Mouse (Mus musculus) cerebral cortex, adult 2 months (tissue): ENCODE data around the gene Rfx4.

Experiments
- WGBS: fragments of 180-500 bp; shearing (Covaris S2); methylation state at CpG from one replicate; pipeline ENCODE4 v1.1.7; 2018; 5-methylcytosine and 5-hydroxymethylcytosine counted together

Gene Rfx4

DNA sequence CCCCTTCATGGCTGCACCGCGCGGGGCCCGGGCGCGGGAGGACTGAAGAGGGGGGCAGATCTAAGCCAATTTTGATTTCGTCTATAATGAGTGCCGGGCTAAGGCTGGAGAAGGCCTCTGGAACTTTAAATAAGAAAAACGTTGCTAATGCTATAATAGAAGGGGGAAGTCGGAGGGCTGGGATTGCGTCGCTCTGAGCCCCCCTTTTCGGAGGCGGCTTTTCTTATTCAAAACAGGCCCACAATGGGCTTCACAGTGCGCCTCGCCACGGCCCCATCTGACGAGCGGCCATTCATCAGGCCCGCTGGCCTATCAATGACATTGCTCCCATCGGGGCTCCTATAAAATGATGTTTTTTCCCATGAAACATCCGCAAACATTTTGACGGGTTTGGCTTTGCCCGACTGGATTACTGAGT, at the start of gene Rfx4:
TSS of gene Rfx4 (plus strand) at position 277 of the 418 bp plus-strand sequence.
- 6% methylated on average over 24 of the region's 24 CpGs for WGBS

DNA sequence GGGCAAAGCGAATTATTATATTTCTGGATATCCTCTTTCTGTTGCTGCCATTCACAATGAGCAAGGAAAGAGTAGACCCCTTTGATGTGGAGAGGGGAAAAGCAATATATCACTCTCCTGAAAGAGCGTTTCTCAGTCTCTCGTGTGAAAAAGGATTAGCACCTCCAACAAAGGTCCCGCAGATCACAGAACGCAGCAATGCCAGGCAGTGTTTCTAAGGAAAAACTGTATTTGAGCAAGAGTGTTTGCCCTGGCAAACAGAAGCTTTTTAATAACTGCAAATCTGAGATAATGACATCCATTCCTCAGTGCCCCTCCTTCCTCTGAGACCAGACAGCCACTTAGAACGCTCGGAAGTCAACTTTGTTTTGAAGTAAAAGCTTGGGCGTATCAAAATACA, 49.3 kb upstream of the Rfx4 start:
- WGBS: 87% methylated on average over 8 of the region's 8 CpGs

DNA sequence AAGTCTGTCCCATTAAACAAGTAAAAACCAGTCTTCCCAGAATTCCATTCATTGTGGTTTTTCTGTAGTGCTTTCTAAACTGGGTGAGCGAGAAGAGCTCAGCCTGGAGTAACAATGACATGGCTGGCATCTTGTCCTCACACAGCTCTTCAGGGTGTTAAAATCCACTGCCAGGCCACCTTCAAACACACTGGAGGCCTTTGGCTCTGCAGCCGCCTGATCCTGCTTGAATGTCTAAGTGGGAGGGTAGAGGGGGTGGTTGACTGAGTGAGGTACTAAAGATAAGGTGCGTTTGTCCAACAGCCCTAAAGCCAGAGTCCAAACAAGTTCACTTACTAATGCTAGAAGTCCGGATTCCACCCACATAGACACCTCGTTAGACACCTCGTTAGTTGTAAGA, 48.6 kb upstream of the Rfx4 start:
- 82% methylated on average over 6 of the region's 6 CpGs for whole genome bisulfite sequencing

DNA sequence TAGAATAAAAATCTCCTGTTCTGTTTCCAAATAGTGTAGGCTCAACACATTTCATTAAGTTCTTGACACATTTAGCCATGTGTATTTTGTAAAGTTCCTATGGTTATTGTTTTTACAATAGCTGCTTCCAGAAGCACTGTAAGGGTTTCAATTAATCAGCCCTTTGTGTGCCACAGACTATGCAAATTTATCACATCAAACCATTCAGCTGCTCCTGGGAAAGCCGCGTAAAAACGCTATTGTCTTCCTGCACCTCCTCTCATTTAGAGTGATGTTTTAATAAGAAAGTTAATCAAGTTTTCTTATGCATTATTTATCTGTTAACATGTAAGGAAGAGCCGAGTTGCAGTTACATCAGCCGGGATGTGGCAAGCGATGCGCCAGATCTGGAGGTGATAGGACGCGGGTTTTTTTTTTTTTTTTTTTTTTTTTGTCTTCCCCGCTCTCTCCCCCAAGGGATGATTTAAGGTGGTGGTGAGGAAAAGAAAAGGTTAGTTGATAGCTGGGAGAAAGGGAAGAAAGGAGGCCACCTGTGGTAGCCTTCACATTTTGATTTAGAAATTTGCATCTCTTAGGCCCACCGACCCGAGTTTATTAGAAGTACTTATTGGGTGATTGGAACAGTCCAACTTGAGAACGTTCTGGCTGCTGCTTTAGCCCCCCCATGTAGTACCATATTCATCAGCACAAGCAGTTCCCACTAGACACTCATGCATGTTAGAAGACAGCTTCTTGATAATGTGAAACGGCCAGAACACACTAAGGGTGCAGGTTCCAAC, 47.9 kb upstream of the Rfx4 start:
- WGBS: 79% methylated on average over 14 of the region's 14 CpGs

DNA sequence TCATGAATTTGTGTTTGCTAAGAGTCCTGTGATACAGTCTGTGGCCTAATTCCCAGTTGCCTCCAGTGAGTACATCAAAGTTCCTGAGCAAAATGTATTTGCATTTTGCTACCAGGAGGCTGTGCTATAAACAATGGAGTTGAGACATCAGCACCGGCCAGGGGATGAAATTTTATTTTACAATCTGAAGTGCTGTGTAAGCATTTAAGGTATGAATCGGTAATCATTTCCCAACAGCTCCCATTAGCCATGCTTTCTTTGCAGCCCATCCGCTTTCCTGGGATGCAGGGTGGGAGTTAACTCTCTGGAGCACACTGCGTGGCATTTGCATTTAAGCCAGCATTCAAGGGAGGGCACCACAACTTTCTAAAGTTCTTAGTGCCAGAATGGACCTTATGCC, 45.7 kb upstream of the Rfx4 start:
- 59% methylated on average over 4 of the region's 4 CpGs for WGBS

DNA sequence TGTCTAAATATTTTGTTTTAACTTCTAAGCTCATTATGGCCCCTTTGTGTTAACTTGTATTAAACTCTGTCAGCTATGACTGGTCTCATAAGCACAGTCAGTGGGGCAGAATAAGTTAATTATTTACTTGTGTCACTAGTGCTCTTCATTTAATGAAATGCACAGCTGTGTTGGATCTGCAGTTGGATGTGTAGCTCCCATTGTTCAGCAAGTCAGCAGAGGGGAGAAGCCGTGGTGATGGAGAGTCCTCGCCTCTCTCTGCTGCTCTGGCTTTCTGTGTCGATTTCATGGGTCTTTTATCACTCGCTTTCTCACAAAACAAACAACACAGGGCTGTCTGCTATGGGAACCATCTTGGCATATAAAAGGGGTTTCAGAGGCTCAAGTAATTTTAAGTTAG, 45.0 kb upstream of the Rfx4 start:
- 67% methylated on average over 4 of the region's 4 CpGs for WGBS

DNA sequence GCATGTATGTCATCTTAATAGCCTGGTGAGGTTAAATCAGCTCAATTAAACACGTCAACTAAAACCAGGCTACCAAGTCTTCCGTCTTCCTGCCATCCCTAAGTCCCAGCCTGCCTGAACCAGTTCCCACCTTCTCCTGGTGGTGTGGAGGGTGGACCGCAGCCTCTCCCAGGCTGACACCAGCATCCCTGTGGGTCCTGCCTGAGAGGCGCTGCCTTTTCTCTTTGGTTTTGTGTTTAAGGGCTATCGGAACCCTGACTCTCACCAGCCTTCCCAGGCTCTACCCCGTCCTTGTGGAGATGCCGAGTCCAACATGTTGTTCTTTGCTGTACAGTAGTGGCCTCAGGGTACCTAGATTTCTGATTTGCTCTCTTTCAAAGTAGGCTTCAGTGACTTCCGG, 44.4 kb upstream of the Rfx4 start:
- WGBS: 90% methylated on average over 8 of the region's 8 CpGs

DNA sequence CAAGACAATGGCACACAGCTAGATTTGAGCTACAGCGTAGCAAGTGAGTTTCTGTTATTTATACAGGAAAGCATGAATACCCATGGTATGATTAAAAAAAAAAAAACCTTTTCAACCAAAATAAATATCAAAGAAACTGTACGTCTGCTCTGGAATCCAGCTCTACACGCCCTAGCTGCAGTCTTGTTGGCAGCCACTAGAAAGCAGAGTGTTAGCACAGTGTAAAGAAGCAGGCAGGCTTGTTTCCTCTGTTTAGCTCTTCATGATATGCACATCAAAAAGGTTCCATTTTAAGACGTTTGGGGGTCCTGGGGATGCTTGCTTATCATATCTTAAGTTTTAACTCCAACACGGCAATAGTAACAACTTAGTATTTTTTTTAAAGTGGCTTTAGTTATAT, 43.9 kb upstream of the Rfx4 start:
- 44% methylated on average over 5 of the region's 5 CpGs for WGBS

DNA sequence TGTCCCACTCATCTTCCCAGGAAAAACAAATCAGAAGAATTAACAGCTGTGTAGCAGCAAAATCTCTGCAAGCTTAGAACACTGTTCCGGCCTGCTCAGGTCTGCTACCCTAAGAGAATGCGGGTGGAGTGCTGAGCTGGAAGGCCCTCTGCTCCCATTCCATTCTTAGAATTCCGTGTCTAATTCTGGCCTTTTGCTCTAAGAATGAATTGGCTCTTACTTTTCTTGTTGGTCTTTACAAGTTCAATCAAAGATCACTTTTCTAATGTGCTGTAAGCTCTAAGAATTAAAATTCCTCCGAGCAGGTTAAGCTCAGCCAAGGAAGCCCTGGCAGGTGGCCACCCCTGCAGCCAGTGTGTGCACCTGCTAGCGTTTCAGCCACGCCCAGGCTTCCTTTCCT, 43.3 kb upstream of the Rfx4 start:
- 59% methylated on average over 6 of the region's 6 CpGs for WGBS

DNA sequence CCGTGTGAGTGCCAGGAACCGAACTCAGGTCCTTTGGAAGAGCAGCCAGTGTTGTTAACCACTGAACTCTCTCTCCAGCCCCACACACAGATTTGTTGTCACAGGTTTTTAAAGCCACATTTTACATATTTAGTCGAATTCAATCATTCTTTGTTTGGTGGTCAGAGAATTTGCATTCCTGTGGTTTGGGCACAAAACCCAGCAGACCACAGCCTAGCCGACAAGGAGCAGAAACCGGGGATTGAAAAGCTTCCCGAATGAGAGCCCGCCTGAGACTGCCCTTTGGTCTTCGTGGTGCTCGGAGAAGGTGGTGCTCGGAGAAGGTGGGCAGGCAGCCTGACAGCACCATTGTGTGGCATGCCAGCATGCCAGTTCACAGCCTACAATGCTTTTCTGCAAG, 42.8 kb upstream of the Rfx4 start:
- WGBS: 79% methylated on average over 10 of the region's 10 CpGs

DNA sequence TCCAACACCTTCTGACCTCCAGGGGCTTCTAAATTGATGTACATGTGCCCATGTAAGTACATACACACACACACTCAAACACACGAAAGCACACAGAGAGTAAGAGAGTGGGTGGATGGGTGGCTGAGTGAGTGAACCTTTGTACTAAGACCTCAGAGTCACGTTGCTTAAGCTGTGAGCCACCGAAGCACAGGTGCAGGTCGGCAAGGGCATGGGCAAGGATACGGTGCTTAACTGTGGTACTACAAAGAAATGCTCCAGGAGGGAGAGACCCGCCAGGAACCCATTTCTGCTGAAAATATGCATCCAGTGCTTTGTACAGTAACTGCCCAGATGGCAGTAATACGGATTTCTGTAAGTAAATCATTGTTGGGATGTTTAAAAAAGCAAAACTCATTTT, 40.2 kb upstream of the Rfx4 start:
- 95% methylated on average over 7 of the region's 7 CpGs for WGBS

DNA sequence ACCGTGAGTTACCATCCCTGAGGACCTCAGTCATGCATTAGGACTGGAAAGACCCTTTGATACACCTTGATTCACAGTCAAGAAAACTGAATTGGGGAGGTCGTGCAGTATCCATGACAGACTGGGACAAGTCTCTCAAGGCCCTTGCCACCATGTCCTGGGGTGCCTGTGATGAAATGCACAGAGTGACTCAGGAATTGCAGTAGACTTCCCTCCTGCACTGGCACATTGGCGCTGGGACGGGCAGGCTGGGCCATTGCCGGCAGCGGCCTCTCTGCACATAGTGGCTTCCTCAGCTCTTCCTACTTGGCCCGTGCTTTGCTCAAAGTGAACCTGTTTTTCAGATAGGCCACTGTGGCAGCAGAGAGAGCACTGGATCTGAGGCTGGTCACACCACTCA, 39.3 kb upstream of the Rfx4 start:
- 99% methylated on average over 7 of the region's 7 CpGs for WGBS

DNA sequence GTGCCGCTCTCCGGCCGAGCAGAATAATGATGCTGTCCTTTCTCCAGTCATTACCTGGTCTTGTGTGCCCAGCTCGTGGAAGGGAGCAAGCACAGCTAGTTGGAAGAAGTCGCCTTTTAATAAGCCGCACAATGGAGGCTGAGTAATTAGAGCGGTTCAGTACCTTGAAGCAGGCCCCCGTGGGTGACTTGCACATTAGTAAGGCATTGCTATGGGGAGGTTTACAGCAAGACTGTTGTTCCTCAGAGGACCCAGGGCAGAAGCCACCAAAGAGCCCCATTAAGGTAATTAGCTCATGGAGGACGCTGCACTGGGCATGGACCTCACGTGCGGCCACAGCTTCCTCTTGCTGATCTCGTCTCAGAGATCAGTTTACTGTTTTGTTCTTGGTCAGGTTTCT, 33.2 kb upstream of the Rfx4 start:
- 83% methylated on average over 12 of the region's 12 CpGs for WGBS

DNA sequence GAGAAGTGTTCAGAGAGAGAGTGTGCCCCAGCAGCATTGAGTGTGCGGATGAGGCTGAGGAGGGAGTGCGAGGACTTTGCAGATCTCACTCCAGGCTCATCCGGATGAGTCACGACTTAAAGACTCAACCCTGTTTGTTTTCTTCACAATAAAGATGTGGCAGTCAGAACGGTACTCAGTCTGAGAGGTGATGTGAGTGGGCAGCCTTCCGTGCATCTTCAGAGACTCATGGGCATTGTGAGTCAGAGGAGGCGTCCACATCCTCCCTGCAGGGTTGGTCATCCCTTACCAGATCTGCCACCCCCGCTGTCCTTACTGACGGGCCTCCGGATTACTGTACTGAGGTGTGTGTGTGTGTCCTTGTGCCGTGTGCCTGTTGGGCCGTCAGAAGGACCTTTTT, 28.9 kb upstream of the Rfx4 start:
- 71% methylated on average over 12 of the region's 12 CpGs for WGBS

DNA sequence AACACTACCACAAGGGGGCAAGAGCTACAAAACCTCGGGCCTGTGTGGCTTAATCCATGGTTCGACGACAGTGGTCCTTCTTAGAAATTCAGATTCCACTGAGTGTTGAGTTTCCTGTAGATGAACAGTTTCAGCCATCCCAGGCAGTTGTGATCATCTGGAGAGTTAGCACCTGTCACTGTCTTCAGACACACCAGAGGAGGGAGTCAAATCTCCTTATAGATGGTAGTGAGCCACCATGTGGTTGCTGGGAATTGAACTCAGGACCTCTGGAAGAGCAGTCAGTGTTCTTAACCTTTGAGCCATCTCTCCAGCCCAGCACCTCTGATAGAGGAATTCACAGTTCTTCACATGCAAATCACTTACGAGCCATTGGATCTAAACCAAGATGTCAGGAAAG, 28.1 kb upstream of the Rfx4 start:
- 93% methylated on average over 4 of the region's 4 CpGs for WGBS

DNA sequence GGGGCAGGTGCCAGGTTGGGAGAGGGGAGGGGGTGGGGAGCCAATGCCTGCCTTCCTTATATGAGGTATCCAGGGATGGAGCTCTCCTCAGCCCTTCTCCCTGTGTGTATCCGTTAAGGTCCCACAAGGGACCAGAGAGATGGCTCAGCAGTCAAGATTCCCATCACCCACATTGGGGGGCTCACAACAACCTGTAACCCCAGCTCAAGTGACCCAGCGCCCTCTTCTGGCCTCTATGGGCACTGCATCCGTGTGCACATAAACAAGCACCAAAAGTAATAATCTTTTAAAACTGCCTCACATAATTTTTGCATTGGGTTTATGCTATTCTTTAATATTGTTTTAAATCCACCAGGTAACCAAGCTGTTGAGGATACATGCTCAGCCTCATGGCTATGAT, 25.8 kb upstream of the Rfx4 start:
- 84% methylated on average over 3 of the region's 3 CpGs for WGBS

DNA sequence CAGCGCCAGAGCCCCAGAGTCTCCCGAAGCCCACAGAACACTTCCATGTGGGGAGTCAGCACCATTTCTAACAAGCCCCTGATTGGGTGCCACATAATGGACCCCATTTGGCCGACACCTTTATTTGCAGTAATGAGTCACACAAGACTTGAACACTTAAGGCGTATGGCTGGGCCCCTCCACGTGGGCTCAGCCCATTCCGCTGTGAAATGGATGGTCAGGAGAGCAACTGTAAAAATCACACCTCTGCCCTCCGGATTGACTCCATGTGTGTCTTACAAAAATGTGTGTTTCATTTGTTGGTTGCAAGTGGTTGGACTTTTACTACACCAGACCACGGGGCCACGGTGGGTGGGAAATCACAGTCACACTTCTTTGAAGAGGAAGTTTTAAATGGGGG, 24.9 kb upstream of the Rfx4 start:
- WGBS: 93% methylated on average over 9 of the region's 9 CpGs

DNA sequence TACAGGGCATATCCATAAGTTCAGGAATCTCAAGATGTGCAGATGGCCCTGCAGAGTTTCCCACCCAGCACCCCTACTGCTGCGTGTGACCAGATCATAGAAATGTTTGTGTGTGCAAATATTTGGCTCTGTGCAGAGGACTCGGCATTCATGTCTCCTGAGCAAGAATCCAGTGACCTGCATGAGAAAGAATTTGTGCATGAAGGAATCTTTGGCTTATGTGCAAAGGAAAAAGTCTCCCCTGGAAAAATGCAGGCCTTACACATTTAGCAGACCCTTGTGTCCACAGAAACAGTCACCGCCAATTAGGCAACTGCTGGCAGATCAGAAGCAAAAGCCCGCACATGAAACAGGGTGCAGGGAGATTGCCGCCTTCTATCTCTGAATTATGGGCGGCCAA, 22.4 kb upstream of the Rfx4 start:
- 78% methylated on average over 6 of the region's 6 CpGs for WGBS

DNA sequence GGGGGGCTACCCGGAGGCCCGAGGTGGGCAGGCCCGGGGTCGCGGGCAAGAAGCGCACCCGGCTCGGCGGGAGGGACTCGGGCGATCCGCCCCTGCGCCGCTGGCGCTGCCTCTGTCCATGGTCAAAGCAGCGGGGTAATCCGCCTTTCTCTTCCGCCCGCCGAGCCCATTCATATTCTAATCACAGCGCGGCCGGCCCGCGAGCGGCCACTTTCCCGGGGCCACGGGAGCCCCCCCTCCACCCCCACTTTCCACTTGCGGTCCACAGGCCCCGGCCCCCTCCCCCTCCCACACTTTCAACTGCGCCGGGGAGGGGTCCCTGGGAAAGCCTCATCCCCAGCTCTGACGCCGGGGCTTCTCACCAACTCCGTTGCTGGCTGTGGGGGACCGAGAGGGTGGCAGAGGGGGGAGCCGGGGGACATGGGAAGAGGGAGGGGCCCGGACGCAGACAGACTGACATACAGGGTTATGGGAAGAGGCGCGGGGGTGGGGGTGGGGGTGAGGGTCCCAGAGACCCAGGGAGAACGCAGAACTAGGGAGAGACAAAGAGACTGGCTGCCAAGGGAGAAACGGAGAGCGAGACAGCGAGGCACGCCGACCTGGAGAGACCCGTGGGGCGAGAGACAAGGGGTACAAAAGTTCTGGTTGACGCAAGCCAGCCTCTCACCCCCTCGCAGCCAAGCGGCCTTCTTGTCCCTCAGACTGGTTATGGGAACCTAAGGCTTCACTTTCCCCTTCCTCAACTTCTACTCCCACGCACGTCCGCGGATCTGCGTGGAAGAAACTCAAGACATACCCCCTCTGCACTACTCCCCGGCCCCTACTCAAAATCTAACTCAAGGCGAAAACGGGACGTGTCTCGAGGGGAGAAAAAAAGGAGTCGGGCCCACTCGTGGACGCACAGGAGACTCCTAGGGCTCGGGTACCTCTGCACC, 744 bp upstream of the Rfx4 start:
- 2% methylated on average over 66 of the region's 66 CpGs for WGBS

DNA sequence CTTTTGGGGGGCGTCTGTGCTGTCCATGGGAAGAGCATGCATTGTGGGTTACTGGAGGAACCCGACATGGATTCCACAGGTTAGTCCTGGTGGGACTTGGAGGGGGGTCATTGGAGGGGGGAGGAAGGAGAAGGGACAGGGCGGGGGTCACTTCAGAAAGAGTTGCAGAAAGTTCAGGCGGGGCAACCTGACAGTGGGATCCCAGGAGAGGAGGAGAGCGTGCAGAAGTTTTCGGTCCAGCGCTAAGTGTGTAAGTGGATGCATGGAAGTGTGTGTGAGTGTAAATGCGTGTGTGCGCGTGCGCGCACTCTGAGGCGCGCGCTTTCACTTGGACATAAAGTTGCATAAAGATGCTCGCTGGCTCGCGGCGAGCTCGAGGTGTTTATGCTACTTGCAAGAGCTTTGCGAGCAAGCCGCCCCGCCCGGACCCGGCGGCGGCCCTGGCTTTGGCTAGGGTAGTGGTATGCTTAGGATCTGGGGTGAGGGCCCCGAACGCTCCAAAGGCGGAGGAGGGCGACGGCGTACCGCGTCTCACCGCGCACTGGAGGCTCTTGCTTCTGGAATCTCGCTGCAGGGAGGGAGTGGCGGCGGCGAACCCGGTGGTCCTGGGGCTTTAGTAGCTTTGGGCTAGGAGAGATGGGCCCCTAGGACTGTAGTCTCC, 703 bp downstream of the Rfx4 start:
- 2% methylated on average over 42 of the region's 42 CpGs for WGBS

DNA sequence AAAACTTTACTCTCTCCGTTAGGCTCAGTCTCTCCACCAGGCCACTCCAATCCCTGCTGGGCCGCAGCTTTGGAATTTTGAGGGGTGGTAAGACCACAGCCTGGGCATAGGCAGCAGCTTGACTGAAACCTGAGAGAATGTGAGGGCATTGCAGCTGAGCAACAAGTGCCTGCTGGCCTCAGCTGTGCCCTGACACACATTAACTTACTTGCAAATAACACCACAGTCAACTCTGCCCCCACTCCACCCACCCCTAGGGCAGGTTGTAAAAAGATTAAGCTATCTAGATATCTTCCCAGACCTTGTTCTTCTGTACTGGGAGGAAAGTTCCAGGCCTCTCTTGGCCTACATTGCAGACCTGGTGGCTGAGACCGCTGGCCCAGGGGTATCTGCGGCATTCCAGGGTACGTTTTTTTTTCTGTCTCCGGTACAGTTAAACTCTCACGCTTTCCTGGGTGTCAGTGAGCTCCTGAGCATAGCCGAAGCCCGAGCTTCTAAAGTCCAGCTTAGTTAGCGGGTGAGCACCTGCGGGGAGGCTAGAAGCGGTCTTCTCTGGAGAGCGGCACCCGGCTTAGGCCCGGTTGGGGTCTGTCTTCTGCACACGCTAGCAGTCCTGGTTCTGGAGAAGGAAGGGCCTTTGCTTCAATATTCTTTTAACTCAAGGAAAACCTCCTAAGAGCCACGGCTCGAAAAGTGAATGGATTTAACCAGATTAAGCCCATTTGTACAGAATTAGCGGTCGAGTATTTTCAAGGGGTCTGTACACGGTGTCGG, 1.8 kb downstream of the Rfx4 start:
- 51% methylated on average over 22 of the region's 22 CpGs for WGBS

DNA sequence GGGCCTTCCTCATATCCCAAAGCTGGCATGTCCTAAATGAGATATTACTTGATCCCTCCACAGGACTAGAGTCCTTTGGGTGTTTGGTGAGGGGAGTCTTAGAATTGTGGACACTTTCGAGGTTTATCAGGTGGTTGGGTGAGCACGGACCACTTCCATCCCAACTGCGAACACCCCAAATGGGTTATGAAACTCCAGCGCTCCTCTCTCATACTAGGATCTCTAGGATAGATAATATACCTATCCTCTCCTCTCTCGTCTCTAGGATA, 2.3 kb downstream of the Rfx4 start:
- WGBS: 45% methylated on average over 5 of the region's 5 CpGs
